Mouse (Mus musculus) neutrophil, adult 5-6 weeks (primary cell): Measurements from ENCODE around the gene Cpeb2. TPM values are rescaled to one million over a fixed set of nuclear protein-coding genes. Genes with fewer than 3 reads are reported as not detected.

ENCODE experiments used
- ATAC-seq: fragments of 151-379, 151-347 bp; 2 replicates; pipeline ENCODE4 v1.8.0; 2017; ENCODE audit warnings: mild to moderate bottlenecking, moderate TSS enrichment; ENCODE audit not compliant: insufficient number of reproducible peaks, poor library complexity, low FRiP score, severe bottlenecking; ENCODE audit errors: extremely low read depth
- total RNA-seq: library from RNA; stranded (forward); fragments of 200-1000 nt; gene quantifications from 2 replicates; pipeline ENCODE4 v1.2.3, GENCODE M21; 2017

Cpeb2 gene
- total RNA-seq, 1 experiment from 2014 or later: 29.1 TPM

GRCm38 (mm10) chr5:43235997-43236396 lies 3.0 kb downstream of the Cpeb2 start:
- no peak for ATAC-seq

GRCm38 (mm10) chr5:43236476-43236875 lies 3.5 kb downstream of the Cpeb2 start:
- no peak for ATAC-seq

- no peak for ATAC-seq
These were observed 4.3 kb downstream of the Cpeb2 start for GRCm38 (mm10) chr5:43237238-43237637.

- no peak for ATAC-seq
These were observed 6.3 kb downstream of the Cpeb2 start for GRCm38 (mm10) chr5:43239141-43239835.

DNA sequence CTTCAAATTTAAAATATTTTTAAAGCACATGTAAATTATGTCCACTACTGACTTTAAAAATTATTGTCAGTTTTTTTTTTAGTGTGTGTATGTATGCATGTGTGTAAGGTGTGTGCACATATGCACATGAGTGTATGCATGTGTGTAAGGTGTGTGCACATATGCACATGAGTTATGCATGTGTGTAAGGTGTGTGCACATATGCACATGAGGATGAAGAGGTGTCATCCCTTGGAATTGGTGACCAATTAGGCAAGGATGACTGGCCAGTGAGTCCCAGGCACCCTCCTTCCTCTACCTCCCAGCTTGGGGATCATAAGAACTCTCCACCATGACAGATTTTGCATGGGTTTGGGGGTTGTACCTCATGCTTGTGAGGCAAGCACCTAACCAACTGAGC lies 7.8 kb downstream of the Cpeb2 start:
- no peak for ATAC-seq

DNA sequence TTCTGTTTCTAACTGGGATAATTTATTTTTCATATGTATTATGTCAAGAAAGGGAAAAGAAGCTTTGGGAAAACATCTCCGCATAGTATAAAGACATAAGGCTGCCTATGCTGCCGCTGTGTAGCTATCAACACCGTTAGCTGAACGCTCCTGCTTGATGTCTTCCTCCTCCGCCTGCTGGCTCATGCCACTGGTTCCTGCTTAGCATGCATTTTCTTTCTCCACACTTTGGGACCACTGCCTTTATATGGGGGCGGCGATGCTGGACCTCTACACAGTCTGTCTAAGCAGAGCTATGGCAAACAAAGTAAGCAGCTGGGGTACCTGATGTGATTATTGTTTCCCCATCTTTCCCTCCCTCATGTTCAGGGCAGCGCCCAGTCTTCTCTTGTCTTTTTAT lies 13.3 kb downstream of the Cpeb2 start:
- ATAC-seq: no peak

DNA sequence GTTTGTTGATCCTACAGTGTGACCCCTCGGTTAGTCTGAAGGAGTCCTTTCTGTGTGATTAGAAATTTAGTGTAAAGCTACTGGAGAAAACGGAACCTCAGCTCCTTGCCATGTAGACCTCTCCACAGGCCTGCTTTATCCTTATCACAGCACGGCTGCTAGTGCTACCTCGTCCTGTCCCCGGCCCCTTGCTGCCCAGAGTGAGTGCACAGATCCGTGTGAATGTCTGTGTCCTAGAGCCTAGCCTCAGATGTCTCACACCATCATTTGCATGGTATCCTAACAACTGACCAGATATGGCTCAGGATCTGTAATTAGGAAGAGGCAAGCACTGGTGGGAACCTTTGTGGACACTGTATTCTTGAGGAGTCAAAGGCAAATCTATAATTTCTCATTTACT lies 14.0 kb downstream of the Cpeb2 start:
- ATAC-seq: no peak

DNA sequence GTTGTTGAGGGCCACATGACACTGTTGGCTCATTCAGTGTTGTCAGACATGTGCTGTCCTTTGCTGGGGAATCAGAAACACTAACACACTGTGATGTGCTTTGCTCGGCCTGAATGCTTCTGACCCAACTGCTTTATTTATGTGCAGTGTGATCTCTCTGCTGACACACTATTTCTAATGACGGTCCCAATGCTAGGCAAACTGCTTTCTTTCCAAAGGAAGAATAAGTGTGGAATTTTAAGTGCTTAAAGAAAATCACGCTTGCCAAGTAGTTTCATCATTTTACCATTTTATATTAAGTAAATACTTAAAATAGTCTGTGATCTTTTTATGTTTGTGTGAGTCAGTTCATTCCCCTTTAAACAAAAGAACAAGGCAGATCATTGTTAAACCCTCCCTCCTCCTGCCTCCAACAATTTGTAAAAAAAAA lies 15.0 kb downstream of the Cpeb2 start:
- no peak for ATAC-seq

DNA sequence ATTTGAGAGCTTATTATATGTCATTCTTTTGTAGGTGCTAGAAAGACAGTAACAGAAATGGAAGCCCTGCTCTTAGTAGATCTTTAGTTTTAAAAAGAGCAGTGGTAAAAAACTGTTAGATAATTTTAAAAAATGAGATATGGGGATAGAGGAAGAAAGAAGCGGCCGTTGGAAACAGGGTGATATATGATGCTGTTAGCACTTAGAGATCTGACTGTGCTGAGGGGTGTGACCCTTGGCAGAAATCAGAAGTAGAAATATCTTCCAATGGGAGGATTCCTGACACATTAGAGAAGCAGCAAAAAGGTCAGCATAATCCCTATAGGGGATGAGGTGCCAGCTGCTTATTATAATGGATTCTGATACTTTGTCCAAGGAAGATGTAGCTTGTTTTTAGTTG lies 24.5 kb downstream of the Cpeb2 start:
- no peak for ATAC-seq

DNA sequence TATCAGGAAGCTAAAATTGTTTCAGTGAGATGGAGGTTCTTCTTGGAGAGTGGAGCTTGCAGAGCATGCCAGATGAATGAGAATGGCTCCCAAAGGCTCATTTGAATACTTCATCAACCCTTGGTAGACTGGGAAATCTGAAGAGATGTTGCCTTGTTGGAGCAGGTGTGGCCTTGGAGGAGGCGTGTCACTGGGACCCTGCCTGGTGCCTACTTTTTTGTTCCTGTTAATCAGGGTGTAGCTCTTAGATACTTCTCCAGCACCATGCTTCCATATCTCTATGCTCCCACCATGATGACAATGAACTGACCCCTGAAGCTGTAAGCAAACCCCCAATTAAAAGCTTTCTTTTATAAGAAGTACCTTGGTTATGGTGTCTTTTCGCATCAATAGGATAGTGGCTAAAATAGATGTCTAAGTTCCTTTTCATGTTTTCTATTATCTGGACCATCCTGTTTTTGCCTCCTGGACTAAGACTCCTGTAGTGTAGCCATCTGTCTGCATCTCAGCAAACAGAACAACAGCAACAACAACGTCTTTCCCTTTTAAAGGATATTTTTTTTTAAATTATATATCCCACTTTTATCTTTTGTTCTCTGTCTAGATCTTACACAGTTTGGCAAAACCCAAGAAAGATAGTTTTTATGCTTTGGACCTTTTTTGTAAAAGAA lies 25.6 kb downstream of the Cpeb2 start:
- no peak for ATAC-seq

DNA sequence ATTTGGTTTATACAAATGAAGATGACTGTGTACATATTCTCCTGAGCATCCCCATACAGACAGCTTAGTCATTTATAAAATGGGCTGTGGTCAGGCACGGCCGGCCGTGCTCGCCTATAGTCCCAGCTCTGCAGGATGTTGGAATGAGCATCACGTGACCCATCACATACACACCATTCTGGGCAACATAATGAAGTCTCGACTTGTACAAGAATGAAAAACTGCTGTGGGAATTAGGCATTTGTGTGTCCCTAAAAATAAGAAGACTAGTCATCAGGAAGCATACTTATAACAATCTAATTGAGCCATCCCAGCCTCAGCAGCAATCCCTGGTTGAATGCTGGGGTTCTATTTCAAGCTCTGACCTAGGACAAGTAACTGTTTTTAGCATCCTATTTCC lies 28.8 kb downstream of the Cpeb2 start:
- ATAC-seq: no peak

- ATAC-seq: no peak
These were observed 31.0 kb downstream of the Cpeb2 start for GRCm38 (mm10) chr5:43263951-43264350.

DNA sequence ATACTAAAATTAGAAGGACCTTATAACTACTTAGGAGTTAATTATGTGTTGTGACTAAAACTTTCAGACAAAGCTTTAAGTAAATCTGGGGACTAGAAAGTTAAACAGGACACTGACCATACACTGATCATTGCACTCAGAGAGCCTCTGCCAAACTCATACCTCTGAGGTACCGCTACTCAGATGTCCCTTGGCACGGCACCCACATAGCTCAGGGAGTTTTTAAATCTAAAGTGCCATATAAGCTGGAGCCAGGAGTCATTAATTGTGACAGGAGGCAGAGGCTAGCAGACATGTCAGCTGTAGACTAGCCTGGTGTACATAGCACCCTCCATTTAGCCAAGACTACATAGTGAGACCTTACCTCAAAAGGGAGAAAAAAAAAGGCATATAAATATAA lies 31.7 kb downstream of the Cpeb2 start:
- ATAC-seq: no peak

GRCm38 (mm10) chr5:43277982-43278381 lies 45.0 kb downstream of the Cpeb2 start:
- no peak for ATAC-seq

- ATAC-seq: no peak
These were observed 46.8 kb downstream of the Cpeb2 start for GRCm38 (mm10) chr5:43279774-43280173.

DNA sequence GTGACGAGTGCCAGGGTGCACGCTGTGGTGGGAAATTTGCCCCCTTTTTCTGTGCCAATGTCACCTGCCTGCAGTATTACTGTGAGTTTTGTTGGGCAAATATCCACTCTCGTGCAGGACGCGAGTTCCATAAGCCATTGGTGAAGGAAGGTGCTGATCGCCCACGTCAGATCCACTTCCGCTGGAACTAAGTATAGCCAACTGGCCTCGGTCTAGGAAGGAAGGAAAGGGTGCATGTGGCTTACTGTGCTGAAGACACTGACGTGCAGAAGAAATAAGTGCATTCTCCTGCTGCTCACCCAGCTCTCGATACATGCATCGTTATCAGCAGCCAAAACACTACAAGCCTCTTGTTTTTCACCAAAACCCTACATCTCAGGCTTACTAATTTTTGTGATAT lies 52.8 kb downstream of the Cpeb2 start:
- no peak for ATAC-seq

- ATAC-seq: peak; percentile 66; the same call in 1 of the 2 replicates
These were observed 56.9 kb downstream of the Cpeb2 start for GRCm38 (mm10) chr5:43289752-43290446.

DNA sequence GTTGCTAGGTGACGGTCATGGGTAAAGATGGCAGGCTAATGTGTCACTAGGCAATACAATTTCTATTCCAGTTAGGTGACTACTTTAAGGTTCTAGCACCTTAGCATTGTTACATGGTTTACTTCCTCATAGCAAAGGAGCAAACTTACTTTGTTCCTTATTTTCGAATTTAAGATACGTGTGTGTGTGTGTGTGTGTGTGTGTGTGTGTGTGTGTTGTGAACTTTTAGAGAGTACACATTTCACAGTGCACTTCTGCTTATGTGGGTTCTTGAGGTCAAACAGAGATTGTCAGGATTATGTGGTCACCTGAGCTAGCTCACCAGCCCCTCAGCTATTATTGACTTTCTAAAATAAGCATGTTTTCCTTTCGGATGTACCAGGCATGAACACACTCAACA lies 60.2 kb downstream of the Cpeb2 start:
- peak; percentile 55; the same call in 1 of the 2 replicates for ATAC-seq

GRCm38 (mm10) chr5:43297459-43297858 lies 64.5 kb downstream of the Cpeb2 start:
- ATAC-seq: no peak

GRCm38 (mm10) chr5:43298975-43299374 lies 66.0 kb downstream of the Cpeb2 start:
- no peak for ATAC-seq
